Mouse (Mus musculus): ENCODE results near the gene Farp1.

Farp1 gene

DNA sequence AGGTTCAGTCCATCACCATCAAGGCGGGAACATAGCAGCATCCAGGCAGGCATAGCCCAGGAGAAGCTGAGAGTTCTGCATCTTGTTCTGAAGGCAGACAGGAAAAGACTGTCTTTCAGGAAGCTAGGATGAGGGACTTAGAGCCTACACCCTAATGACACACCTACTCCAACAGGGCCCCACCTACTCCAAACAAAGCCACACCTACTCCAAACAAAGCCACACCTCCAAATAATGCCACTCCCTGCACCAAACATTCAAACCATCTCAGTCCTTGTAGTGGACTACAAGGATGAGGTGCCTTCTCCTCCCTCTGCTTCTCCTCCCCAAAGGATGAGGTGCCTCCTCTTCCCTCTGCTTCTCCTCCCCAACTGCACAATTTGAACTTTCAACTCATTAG, 23.5 kb downstream of the Farp1 start:
- DNase-seq (ENCODE audit: low spot score) = no peak

DNA sequence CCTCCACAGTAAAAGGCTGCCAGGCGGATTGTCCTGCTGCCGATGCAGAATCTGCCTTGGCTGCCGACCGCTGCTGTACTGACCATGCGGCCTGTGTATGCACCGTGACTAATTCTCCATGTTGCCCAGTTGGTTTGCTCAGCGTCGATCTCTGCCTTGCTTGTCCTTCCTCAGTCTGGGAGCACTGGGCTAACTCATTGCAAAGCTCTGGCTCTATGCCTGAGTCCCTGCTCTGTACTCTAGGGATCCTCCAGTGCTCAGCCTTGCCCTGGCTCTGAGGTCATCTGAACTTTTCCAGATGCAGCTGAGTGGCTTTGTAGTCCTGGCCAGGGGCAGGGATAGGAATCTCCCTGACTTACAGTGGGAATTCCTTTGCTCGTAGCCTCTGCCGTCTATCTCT, 24.3 kb downstream of the Farp1 start:
- peak; percentile 24 for DNase-seq (ENCODE audit: low spot score)

DNA sequence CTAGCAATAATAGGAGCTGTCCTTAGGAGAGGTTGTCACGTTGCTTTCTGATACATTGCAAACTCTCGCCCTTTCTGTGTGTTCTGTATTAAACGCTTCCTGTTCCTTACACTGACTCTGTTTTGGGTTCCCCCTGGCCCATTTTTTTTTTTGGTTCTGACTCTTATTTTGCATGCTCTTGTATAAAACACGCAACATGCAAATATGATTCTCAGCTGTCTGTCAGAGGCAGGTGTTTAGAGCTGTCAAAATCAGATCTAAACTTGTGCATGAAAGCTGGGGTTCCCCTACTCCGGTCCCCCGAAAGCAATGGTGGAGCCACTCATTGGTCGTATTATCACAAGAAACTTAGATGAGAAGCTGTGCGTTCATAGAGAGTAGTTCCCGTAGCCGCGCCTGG, 25.5 kb downstream of the Farp1 start:
- no peak for DNase-seq (ENCODE audit: low spot score)

DNA sequence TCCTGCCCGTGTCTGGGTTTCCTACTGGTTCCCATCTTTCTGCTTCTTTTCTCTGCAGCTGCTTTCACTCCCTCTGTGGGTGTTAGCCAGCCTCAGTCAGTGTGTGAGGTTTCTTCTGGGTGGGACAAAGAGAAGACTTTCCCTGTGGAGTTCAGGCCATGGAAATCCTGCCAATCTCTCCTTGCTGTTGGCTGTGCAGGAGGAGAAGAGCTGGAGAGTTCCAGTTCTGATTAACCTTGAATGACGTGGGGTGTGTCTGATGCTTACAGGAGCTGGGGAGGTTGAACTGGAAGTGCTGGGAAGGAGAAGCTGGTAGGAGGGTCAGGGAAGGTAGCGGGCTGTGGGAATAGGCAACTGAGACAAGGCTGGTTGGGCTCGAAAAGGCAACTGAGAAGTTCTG, 26.7 kb downstream of the Farp1 start:
- peak; percentile 25 for DNase-seq (ENCODE audit: low spot score)

DNA sequence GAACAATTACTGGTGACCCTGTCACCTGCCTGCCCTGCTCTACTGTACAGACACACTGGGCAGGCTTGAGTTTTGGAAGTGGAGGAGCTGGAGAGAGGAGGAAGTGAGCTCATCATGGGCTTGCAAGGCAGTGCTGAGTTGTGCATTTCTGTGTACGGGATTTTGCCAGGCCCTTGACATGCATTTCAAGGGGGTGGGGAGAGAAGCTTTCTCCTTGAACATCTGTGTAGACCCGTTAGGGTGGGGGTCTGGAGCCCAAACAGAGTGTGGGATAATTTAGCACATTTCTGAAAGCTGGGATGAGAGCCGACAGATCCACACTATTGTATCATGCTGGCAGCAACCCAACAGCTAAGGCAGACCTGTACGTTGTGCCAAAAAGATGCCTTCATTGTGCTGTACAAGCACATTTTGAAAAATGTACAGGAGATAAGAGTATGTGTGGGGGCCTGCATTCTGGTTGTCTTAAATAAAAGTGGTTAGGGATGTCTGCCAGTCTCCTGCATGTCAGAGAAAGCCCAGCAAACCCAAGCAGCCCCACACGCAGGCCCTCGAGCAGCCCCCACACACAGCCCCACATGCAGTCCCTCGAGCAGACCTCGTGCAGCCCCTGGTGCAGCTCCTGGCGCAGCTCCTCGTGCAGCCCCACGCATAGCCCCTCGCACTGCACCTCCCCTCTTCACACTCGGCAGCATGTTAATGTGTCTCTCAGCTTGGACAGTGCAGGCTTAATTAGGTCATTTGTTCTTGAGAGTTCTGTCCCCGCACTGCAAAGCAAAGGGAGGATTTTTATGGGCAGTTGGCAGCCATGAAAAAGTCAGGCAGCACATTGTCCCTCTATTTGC, 27.5 kb downstream of the Farp1 start:
- DNase-seq (ENCODE audit: low spot score) = peak; percentile 29

DNA sequence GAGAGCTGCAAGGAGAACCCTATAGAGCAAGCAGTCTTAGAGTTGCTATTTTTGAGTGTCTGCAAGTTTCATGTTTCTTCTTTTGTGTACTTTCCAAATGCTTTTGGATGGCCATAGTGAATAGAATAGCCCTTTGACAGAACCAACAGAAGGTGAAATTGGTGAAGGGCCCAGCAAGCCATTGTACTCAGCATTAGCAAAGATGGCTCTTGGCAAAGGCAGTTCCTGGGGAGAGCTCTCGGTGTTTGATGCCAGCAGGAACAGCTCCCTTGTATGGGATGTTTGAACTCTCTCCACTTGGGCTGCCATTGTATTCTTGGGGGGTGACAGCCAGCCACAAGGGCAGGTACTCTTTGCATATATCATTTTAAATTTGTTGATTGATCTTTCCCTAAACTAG, 29.7 kb downstream of the Farp1 start:
- DNase-seq (ENCODE audit: low spot score) = no peak

DNA sequence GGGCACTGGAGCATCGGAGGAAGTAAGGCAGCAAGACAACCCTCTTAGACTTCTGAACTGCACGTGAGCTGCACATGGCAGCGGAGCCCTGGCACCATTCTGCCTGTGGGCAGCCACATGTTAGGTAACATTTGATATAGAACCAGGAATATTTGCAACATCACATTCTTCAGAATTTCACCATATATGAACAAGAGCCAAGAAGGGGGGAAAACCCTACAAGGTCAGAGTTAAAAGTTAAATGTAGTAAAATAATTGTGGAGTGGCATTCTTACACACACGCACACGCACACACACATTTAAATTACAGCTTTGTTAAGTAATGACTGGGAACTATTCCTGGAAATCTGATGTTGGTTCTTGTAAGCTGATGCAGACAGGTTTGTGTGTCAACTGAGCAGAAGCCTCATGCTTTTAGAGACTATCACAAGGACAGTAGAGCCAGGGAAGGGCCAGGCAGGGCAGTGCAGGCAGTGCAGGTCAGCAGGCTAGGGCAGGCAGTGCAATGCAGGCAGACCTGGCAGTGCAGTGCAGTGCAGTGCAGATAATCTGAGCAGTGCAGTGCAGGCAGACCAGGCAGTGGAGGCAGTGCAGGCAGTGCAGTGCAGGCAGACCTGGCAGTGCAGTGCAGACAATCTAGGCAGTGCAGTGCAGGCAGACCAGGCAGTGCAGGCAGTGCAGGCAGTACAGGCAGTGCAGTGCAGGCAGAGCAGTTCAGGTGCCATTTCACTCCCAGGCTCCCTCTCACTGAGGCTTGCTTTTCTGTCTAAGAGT, 38.3 kb downstream of the Farp1 start:
- DNase-seq (ENCODE audit: low spot score) = no peak

DNA sequence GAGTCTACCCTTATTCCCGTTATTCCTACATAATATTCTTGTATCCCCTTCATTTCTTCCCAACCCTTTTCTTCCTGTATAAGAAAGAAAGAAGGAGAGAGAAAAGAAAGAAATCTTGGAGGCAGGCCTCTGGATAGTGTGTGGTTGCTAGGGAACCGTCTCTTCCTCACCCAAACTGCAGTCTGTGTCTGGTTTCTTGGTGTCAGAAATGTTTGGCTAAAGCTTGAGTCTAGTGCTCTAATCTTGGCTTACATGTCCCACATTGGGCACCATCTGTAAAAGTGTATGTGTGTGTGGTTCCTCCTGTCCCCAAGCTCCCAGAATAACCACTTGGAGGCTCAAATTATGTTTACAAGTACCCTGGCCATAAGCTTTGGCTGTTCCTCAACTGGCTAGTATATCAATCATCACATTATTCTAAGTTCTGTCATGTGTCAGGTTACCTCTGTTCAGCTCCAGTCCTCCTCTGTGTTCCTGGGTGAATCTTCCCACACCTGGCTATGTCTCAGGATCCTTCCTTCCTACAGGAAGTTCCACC, 39.3 kb downstream of the Farp1 start:
- DNase-seq (ENCODE audit: low spot score) = no peak

DNA sequence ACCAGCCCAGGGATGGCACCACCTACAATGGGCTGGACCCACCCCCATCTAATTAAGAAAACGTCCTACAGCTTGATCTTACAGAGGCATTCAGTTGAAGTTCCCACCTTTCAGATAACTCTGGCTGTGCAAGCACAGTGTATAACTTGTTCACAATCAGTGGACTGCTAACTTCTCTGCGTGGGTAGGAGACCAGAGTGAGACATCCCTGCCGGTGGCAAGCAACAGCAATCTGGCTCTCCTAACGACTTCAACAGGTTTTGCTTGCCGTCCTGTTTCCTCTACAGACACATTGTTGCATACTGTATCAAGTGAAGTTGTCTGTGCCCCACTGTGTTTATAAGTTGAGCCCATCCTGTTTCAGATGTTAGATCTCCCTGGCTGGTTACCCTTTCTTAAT, 45.7 kb downstream of the Farp1 start:
- DNase-seq (ENCODE audit: low spot score) = no peak

DNA sequence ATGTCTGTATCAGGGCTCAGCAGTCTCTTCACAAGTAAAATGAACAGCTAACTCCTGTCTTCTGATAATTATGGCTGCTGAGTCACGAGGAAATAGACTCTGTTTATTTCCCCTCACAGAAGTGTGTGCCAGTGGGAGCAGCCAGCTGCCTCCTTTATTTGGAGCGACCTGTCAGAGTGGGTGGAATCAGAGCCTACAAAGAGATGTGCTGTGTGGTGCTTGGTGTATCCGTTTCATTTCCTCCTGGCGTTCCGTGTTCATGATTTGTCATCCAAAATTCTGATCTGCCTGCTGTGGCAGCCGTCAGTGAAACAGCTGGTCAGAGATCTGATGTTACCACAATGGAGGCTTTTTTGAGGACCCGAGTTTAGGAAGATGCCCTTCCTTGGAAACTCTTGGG, 47.3 kb downstream of the Farp1 start:
- DNase-seq (ENCODE audit: low spot score) = no peak

DNA sequence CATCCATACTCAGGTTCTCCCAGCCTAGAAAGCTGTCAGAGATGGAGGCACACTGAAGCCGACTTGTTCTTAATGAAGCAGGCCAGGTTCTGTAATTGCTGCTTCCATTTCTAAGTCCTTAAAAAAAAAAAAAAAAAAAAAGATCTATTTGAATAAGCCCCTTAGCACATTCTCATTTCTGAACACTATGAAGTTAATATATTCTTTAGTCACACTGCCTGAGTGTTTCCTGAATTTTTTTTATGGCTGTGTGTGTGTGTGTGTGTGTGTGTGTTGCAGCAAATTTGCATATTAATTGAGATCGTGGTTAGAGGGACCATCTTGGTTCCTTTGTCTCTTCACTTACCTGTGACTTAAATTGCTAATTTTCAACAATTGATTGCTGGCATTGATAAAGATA, 47.8 kb downstream of the Farp1 start:
- no peak for DNase-seq (ENCODE audit: low spot score)

DNA sequence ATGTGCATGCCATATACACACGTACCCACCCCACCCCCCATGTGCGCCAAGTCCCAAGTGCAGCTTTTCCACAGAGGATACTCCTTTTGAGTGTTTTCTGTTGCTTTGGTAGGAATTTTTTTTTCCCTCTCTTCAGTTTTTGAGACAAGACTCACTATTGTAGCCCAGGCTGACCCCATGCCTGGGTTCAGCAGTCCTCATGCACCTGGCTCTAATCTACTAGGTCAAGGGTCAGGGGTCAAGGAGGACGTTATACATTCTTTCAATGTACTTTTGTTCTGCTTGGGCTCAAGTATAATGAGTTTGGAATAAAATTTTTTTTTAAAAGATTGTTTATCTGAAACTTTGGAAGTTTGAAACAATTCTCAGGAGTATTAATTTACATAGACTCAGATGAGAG, 48.4 kb downstream of the Farp1 start:
- no peak for DNase-seq (ENCODE audit: low spot score)

DNA sequence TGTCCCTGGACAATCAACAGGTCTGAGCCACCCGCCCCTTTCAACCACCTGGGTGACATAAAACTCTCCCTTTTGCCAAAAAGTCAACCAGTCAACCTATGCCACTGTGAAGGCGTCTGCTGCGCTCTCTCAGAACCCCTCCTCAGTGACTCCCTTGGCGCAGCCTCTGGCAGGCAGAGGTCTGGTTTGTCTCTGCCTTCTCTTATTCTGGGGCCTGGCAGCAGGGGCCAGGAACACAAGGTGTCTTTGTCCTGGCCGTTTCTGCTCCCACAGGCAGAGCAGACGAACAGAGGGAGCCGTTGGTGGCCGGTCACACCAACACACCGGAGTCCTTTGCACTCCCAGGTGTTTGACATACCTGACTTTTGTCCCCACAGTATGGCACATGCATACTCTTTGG, 57.5 kb downstream of the Farp1 start:
- DNase-seq (ENCODE audit: low spot score) = no peak

DNA sequence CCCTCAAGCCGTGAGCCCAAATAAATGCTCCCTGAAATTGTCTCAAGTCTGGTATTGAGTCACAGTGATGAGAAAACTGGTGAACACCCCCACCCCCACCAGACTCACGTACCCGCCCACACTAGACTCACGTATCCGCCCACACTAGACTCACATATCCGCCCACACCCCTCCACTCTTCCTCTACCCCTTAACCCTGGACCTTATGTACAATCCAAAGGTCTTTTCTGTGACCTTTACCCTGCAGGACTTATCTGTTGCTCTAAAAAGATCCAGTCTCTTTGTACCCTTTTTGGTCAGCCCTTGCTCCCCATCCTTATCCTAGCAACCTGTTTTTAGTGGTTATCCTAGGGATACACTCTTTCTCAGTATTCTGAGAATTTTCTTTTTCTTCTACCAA, 58.9 kb downstream of the Farp1 start:
- DNase-seq (ENCODE audit: low spot score) = no peak

DNA sequence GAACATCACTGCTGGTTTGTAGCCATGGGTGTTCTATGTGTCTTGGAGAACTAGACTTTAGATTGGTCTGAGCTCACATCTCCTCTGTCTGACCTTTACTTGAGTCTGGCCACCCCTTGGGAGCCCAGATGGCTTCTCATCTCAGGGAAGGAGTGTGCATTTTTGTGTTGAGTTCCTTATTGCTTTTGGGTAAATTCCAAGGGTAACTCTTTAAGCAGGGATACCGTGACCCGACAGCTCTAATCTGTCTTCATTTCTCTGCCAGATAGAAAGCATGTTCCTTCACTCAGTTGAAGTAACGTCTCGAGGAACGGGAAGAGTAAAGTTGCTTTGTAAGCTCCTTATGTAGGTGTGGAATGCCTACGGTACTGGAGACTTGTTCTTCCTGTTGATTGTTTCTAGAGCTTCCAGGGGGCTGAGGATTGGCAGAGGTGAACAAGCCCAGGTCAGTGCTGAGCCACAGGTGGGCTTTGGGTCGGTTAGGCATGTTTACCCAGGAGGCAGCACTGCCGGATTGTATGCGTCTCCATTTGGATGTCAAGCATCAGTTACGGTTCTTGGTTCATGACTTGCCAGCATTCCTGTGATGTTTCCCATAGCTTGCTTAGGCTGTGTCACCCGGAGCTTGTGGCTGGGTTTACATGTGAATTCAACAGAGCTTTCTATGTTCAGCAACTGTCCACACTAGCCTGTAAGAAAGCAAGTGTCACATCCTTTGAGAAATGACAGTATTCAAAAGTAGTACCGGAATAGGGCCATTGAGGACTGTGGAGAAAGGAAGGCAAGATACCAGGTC, 62.8 kb downstream of the Farp1 start:
- DNase-seq (ENCODE audit: low spot score) = no peak

DNA sequence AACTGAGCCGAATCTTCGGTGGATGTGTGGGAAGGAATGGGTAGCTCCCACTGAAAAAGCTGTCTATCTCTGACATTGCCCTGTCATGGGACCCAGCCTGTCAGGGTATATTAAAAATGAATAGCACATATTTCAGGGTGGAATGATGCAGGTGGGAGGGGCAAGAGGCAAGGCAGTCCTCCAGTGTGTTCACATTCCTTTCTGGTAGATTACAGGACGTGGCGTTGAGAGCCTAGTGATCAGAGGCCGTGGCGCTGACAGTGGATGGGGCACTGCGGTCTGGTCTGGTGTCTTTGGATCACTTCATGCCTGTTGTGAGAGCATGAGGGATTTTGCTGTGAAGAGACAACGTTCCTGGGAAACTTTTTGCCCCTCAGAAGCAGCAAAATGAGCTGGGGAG, 64.1 kb downstream of the Farp1 start:
- DNase-seq (ENCODE audit: low spot score) = no peak

DNA sequence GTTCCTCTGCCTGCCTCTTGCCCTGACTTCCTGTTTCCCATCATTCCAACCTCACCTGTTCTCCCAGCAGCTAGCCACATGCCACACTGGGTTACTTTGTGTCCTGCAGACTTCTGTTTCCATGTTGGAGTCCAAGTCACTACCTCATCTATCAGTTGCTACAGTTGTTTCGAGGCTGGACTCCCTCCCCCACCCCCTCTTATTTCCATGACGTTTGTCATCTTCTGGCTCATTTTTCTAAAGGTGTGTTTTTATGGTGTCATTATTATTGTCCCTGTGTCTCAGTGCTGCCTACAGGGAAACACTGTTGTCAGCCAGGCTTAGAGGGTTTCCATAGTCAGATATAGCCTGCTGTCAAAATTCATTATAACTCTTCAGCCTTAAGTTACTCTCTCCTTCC, 64.9 kb downstream of the Farp1 start:
- DNase-seq (ENCODE audit: low spot score) = no peak

DNA sequence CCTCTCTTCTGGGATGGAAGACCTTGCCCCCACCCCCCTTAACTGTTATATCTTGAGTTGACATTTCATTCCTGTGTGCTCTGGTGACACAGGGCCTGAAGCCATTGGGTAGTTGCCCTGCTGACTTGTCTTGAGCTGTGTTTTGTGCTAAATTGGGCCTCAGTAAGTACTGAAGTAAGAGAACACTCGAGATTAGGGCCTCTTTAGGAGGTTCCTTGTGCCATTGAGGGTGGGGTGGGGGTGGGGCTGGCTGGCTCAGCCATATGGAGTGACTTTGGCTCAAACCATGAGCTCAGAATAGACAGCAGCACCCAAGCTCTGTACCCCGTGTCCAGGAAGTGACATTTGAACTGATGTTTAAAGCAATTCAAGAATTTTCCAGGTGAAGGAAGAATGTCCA, 65.8 kb downstream of the Farp1 start:
- DNase-seq (ENCODE audit: low spot score) = no peak

DNA sequence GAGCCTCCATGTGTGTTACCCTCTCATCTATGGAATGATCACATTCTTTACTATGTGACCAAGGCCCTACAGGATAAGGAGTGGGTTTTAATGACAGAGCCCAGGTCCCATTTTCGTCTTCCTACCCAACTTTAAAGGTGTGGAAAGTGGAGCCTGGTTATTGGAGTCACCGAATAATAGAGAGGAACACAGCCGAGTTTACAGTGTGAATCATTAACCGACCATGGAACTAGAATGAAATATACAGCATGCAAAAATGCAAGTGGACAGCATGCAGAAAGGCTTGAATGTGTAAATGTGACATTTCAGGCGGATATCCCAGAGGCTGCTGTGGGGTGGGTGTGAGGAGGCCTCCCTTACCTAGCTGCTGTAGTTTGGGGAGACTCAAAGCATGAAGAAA, 66.5 kb downstream of the Farp1 start:
- no peak for DNase-seq (ENCODE audit: low spot score)

DNA sequence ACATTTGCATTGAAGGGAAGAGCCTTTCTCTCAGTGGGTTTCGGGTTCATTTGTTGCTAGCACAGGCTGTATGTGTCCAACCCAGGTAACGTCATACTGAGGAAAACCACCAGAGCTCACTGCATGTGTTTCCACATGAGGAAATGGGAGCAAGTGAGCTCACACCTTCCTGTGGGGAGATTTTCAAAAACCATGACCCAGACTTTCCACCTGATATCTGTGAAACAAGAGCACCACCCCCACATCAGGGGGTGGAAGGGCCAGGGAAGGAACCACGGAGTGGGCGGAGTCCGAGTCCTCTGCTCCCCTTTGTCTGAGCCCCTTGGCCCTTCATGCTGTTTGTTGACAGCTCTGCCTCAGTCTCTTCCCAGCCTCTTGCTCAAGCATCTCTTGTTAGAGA, 67.6 kb downstream of the Farp1 start:
- no peak for DNase-seq (ENCODE audit: low spot score)

DNA sequence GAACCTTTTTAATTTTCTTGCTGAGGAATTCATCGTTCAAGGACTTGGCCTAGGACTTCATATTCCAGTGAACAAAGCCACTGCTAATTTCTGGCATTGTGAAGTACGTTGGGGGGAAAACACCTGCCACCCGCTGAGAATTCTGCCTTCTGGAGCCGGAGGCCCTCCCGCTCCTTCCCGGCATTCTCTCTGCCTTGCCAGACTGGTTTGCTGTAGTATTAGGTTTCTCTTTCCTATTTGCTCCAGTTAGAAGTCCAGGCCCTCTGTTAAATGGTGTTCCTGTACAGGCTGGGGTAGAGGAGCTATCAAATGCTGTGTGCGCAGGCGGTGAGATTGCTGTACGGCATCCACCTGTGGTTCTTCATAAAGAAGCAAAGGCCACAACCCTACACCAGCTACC, 68.5 kb downstream of the Farp1 start:
- DNase-seq (ENCODE audit: low spot score) = peak; percentile 29

DNA sequence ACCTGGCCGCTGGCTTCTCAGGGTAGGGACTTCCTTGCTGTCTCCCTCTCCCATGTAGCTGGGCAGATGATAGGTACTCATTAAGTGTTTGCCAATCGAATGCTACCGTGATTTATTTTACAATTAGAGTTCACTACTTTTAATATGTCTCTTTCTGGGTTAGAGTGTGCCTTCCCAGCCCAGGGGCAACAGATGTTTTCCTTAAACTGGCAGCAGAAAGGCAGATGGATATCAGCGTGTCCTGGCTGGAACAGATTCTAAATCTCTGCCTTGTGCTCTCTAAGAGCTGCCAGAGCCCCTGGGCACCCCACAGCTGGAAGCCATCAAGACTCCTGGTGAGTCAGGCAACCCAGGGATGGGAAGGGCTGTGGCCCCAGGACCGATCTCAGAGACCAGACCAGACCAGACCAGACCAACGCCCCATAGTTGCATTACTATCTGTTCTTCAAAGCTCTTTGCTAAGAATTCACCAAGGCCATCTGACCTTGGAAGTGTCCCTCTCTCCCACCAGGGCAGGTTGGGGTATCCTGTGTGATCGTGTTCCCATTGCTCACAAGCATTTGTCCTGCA, 69.8 kb downstream of the Farp1 start:
- no peak for DNase-seq (ENCODE audit: low spot score)

Measured in ovary, postnatal 14 days (tissue).